Mouse (Mus musculus) neutrophil, adult 59 days (primary cell): ENCODE measurements around the gene Olfr735. TPM values are rescaled to one million over a fixed set of nuclear protein-coding genes. Genes with fewer than 3 reads are reported as not detected.

ENCODE experiments used
- total RNA-seq, 2 experiments: library from RNA; stranded (reverse); gene quantifications; 1 replicate in 1 of 2; 2 replicates in 1 of 2; pipeline ENCODE4 v1.2.4; 2023

Gene Olfr735
- total RNA-seq = not detected

DNA sequence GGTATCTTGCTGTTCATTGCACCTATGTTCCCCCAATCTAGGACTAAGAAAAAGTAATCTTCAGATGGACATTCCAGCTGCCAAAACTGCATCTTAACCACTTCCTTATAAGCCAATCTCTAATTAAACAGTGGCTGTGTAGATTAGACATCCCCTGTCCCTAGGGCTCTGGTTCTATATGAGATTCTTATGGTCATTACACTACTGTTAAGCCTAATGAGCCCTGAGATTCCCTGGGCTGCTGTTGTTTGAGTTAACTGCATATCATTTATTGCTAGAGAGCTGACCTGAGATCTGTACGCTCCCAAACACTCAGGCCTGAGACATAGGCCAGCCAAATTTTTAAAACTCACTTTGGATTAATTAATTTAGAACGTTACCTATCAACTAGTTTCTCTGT is at the start of gene Olfr735:
Gene Olfr735, minus strand, starts transcription at position 77 of the 400 bp plus-strand sequence.

DNA sequence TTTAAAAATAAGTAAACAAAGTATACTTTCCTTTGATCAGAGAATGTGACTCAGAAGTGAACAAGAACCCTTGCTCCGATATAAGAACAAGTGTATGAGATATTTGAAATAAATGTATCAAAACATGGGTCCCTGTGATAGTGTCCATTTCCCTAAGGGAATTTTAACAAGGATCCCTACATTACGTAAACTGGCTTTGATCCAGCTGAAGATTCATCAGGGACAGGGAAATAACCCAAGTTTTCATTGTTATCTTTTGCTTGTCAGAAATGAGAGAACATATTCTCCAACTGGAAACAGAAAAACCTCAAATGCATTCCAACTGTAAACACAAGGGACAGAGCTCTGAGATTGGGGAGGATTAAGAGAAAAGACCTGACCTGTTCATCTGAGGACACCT is 32.2 kb upstream of the Olfr735 start, which contains the start of gene Olfr736:
Gene Olfr736, plus strand, starts transcription at position 301 of the 400 bp plus-strand sequence.

GRCm38 (mm10) chr14:50357593-50357992 is 8.9 kb upstream of the Olfr735 start, which contains the start of gene Tlr11:
Gene Tlr11, plus strand, starts transcription at chr14:50357914.

DNA sequence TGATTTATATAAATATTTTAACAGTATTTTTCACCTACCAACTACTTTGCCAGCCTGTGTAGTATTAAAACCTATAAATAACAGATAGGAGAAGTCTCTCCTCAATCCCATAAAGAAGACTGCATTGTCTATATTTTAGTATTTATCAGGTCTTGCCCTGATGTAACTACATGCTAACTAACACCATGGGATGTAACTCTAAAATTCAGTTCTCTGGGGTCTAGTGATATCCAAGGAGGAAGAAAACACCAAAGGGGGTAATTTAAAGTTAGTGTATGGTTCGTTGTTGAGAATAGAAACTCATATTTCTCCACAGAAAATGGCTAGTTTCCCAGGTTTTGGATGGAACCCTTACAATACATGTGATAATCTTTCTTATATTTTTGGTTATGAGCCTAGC is 22.0 kb downstream of the Olfr735 start, which contains the start of gene Olfr734:
Gene Olfr734, minus strand, starts transcription at position 101 of the 400 bp plus-strand sequence.

DNA sequence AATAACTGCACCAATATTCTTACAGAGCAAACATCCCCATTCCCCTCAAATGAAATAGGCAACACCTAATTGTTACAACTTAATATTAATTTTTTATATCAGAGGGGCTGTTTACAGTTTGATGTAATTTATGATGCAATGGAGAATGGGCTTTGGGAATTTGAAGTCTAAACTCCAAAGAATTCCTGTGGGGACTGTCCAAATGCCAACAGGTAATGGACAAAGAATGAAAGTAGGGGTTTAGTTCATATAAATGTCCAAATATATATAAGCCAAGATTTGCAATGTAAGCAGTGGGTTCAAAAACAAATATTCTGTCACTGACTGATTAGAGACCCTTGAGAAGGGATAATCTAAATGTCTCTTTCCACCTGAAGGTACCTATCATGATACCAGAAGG is 47.2 kb downstream of the Olfr735 start, which contains the start of gene Olfr733:
Gene Olfr733, minus strand, starts transcription at position 101 of the 400 bp plus-strand sequence.

Other genes starting within 250 kb of the Olfr735 start
- gene Olfr727, start 225.7 kb downstream of the Olfr735 start, total RNA-seq = not detected
- not detected for gene Olfr728, start 206.2 kb downstream of the Olfr735 start, total RNA-seq
- gene Olfr729, start 196.0 kb downstream of the Olfr735 start, total RNA-seq = not detected
- not detected for gene Olfr730, start 160.7 kb downstream of the Olfr735 start, total RNA-seq
- gene Olfr731, start 107.0 kb downstream of the Olfr735 start, total RNA-seq = not detected
- not detected for gene Olfr732, start 64.7 kb downstream of the Olfr735 start, total RNA-seq
- not detected for gene Olfr733, start 47.4 kb downstream of the Olfr735 start, total RNA-seq
- gene Olfr734, start 22.1 kb downstream of the Olfr735 start, total RNA-seq = not detected
- gene Tlr11, start 9.0 kb upstream of the Olfr735 start, total RNA-seq = under 1 TPM in 1 of 2 experiments, not detected in 1; 0.29 TPM
- not detected for gene Olfr736, start 32.3 kb upstream of the Olfr735 start, total RNA-seq
- not detected for gene Olfr738, start 58.7 kb upstream of the Olfr735 start, total RNA-seq
- not detected for gene Olfr739, start 69.8 kb upstream of the Olfr735 start, total RNA-seq
- not detected for gene Olfr740, start 96.7 kb upstream of the Olfr735 start, total RNA-seq
- gene Olfr741, start 123.9 kb upstream of the Olfr735 start, total RNA-seq = not detected
- gene Olfr742, start 154.7 kb upstream of the Olfr735 start, total RNA-seq = not detected
- not detected for gene Olfr743, start 173.0 kb upstream of the Olfr735 start, total RNA-seq